Mouse (Mus musculus) hindbrain, embryonic 14.5 days (tissue): ENCODE measurements around the gene Tmem216. TPM values are rescaled to one million over a fixed set of nuclear protein-coding genes. Genes with fewer than 3 reads are reported as not detected.

Experiments used
- ATAC-seq: fragments of 200-750 bp; cut with Nextera tagmentation; 2 replicates; pipeline ENCODE4 v1.8.0; 2017; ENCODE audit warnings: moderate number of reproducible peaks, mild to moderate bottlenecking, moderate TSS enrichment, moderate library complexity; ENCODE audit not compliant: low FRiP score
- DNase-seq: peaks from one replicate; pipeline ENCODE4 v3.0.0-alpha.2; 2015; ENCODE audit warnings: low spot score
- H3K27ac ChIP-seq: fragments of 300-500 bp; sonication (generic); 2 replicates; pipeline ENCODE4 v1.5.1; 2014; ENCODE audit warnings: mild to moderate bottlenecking, moderate library complexity
- H3K27me3 ChIP-seq: fragments of 300-500 bp; sonication (generic); 2 replicates; pipeline ENCODE4 v1.6.1; 2014; ENCODE audit warnings: mild to moderate bottlenecking, low read length, mixed read lengths; ENCODE audit not compliant: control insufficient read depth, insufficient read depth
- H3K36me3 ChIP-seq: fragments of 300-500 bp; sonication (generic); replicated peaks from 2 replicates; pipeline ENCODE4 v1.6.1; 2014; ENCODE audit not compliant: control insufficient read depth, insufficient read depth
- H3K4me1 ChIP-seq: fragments of 300-500 bp; sonication (generic); replicated peaks from 2 replicates; pipeline ENCODE4 v1.6.1; 2014; ENCODE audit warnings: antibody characterized with exemption, low read length, mixed read lengths; ENCODE audit not compliant: control insufficient read depth, insufficient read depth
- H3K4me2 ChIP-seq: fragments of 300-500 bp; sonication (generic); replicated peaks from 2 replicates; pipeline ENCODE4 v1.6.1; 2014; ENCODE audit warnings: mild to moderate bottlenecking, moderate library complexity
- H3K4me3 ChIP-seq: fragments of 300-500 bp; sonication (generic); replicated peaks from 2 replicates; pipeline ENCODE4 v1.5.1; 2014; ENCODE audit warnings: mild to moderate bottlenecking, low read length
- H3K9ac ChIP-seq: fragments of 300-500 bp; sonication (generic); 2 replicates; pipeline ENCODE4 v1.6.1; 2014
- H3K9me3 ChIP-seq: fragments of 300-500 bp; sonication (generic); 2 replicates; pipeline ENCODE4 v1.6.1; 2016; ENCODE audit warnings: low read length; ENCODE audit not compliant: control insufficient read depth
- WGBS: fragments of 180-500 bp; shearing (Covaris S2); extraction: QIAGEN DNeasy Blood & Tissue Kit; methylation state at CpG from one replicate; pipeline ENCODE4 v1.1.7; 2014; 5-methylcytosine and 5-hydroxymethylcytosine counted together
- polyA plus RNA-seq: library from polyadenylated mRNA; unstranded; fragments of >200 nt; fragmentation: Nextera tagmentation; extraction: Ambion mirVana; gene quantifications from 2 replicates; pipeline ENCODE4 v1.2.1, GENCODE M21; 2014

The Tmem216 gene
- polyA plus RNA-seq, 1 experiment from 2014 or later = 59.6 TPM

DNA sequence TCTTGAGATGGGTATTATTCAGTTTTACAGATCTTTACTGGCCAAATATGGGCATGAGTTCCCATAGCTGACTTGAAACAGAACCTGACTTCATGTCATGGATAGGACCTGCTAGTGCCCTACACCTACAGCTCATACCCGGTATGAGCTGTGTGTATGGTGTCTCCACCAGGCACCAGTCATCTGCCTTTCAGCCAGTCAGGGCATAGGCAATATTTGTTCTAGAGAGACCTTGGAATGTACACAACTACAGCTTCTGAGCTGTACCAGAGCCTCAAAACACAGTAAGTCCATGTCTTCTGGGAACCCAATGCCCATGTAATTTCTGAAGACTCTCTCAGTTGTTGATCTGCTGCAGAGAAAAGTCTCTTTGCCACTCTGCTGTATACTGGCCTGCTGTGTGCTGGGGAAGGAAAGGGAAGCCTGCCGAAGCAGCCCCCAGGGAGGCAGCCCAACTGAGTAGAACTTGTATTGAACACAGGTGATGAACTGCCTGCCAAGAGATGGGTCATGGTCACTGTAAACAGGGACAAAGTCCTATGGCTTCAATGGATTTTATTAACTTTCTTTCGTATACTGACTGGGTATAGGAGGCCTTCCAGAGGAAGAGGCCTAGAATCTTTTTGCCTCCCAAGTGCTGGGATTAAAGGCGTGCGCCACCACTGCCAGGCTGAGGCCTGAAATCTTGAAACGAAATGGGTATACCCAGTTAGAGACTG is 35.8 kb upstream of the Tmem216 start:
- DNase-seq = no peak
- WGBS = 90% methylated on average over 6 of the region's 6 CpGs
- H3K9me3 ChIP-seq = no peaks in the 10 kb centered on the region
- H3K36me3 ChIP-seq = peaks cover 44% of the 10 kb centered on the region
- ATAC-seq = no peak
- no peaks in the 10 kb centered on the region for H3K4me1 ChIP-seq
- no peaks in the 10 kb centered on the region for H3K27me3 ChIP-seq
- no peak overlapping the region for H3K27ac ChIP-seq
- no peak overlapping the region for H3K4me2 ChIP-seq
- H3K4me3 ChIP-seq = no peak overlapping the region
- no peak overlapping the region for H3K9ac ChIP-seq

DNA sequence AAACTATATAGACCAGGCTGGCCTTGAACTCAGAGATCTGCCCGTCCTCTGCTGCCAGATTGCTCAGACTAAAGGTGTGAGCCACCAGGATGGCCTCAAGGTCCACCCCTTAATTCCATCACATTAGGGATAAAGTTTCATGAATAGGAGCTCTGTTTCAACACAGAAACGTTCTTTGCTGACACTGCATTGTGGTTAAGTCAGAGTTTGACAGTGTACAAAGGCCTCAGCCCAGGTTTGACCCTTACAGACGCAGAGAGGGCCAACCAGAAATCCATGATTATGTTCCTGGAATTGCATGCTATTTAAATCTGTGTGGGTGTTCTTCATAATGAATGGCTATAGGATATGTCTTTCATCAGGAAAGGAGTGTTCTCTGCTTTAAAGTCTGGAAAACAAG is 34.3 kb upstream of the Tmem216 start:
- no peak for DNase-seq
- Histone ChIP-seq H3K27ac (no peak overlapping the region), H3K36me3 (peaks cover 34% of the 10 kb centered on the region), H3K9ac (no peak overlapping the region), H3K4me3 (no peak overlapping the region), H3K4me1 (no peaks in the 10 kb centered on the region), H3K27me3 (no peaks in the 10 kb centered on the region), H3K4me2 (no peak overlapping the region), H3K9me3 (no peaks in the 10 kb centered on the region)
- no peak for ATAC-seq
- WGBS = 71% methylated on average over 3 of the region's 3 CpGs

DNA sequence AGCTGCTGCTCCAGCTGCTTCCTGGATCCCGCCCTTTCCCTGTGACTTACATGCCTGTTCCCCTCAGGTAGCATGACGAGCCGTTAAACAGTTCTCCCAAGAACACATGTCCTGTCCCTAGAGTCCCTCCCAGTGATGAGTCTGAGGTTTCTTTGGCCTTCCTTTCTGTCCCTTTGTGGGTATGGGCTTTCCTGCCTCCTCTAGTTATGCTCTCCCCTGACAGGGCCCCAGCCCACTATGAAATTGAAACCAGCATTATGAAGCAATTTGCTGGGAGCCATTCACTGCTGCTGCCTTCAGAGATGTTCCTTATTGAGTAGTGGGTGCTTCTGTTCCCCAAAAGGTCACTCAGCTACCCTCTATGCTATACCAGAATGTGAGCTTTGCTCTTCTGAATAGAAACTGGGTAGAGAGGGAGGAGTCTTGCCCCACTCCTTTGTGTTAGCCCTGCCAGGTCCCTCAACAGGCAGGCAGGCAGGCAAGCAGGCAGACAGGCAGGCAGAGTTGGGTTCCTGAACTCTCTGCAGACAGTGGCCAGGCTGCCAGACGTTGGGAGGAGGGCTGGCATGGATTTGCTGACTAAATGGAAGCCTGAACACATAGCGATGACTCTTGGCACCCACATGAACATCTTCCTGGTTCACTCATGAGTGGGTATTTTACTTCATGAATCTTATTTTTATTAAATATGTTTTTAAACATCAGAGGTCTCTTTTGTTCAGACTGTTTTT is 33.3 kb upstream of the Tmem216 start:
- Histone ChIP-seq H3K27me3 (no peaks in the 10 kb centered on the region), H3K4me1 (no peaks in the 10 kb centered on the region), H3K27ac (no peak overlapping the region), H3K4me2 (no peak overlapping the region), H3K4me3 (no peak overlapping the region), H3K36me3 (peaks cover 28% of the 10 kb centered on the region), H3K9me3 (no peaks in the 10 kb centered on the region), H3K9ac (no peak overlapping the region)
- no peak for DNase-seq
- ATAC-seq = no peak
- 55% methylated on average over 5 of the region's 5 CpGs for WGBS

DNA sequence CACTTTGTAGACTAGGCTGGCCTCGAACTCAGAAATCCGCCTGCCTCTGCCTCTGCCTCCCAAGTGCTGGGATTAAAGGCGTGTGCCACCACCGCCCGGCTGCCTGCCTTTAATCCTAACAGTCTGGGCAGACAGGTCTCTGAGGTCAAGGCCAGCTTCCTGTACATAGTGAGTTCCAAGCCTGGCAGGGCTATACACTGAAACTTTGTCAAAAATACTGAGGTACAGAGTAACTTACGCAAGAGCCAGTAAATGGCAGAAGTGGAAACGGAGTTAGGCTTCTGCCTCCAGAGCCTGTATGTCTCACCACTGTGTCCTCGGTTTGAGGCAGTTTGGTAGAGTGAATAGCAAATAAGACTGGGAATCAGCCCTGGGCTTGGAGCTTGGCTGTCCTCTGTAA is 31.2 kb upstream of the Tmem216 start:
- H3K4me3 ChIP-seq = no peak overlapping the region
- ATAC-seq (no peak), DNase-seq (no peak)
- H3K36me3 ChIP-seq = peaks cover 25% of the 10 kb centered on the region
- H3K27me3 ChIP-seq = no peaks in the 10 kb centered on the region
- no peaks in the 10 kb centered on the region for H3K4me1 ChIP-seq
- no peak overlapping the region for H3K27ac ChIP-seq
- H3K4me2 ChIP-seq = no peak overlapping the region
- no peaks in the 10 kb centered on the region for H3K9me3 ChIP-seq
- WGBS = 91% methylated on average over 8 of the region's 8 CpGs
- no peak overlapping the region for H3K9ac ChIP-seq

DNA sequence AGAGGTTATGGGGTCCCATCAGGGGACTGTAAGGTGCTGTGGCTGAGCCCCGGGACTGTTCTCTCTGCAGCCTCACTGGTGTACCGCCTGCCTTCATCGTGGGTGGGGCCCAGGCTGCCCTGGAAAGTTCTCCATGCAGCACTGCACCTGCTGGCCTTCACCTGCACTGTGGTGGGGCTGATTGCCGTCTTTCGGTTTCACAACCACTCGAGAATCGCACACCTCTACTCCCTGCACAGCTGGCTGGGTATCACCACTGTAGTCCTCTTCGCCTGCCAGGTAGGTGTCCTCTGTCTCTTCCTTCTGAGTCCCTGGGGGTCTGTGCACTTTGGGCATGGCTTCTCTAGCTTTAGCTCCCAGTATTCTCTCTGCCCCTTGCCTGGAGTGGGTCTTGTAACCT is 29.1 kb upstream of the Tmem216 start:
- 86% methylated on average over 8 of the region's 8 CpGs for WGBS
- DNase-seq (no peak), ATAC-seq (no peak)
- Histone ChIP-seq H3K4me3 (no peak overlapping the region), H3K27me3 (no peaks in the 10 kb centered on the region), H3K4me1 (no peaks in the 10 kb centered on the region), H3K9me3 (no peaks in the 10 kb centered on the region), H3K27ac (no peak overlapping the region), H3K9ac (no peak overlapping the region), H3K36me3 (peaks cover 15% of the 10 kb centered on the region), H3K4me2 (no peak overlapping the region)

DNA sequence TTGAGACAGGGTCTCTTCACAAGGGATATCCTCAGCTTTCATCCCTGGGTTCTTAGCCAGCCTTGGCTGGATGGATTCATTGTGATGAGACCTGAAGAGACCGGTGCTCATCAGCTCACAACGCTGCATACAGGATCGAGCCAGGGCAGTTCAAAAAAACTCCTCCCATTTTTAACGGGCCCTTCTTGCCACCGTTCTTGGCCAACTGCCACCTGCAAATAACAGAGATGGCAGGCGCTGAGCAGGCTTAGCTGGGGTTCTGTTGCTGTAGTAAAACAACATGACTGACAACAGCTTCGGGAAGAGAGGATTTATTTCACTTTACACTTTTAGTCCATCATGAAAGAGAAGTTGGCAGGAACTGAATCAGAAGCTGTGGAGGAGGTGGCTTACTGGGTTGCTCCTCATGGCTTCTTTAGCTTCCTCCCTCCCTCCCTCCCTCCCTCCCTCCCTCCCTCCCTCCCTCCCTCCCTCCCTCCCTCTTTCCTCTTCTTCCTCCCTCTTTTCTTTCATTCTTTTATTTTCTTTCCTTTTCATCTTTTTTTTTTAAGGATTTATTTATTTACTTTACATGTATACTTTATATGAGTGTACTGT is 27.6 kb upstream of the Tmem216 start:
- Histone ChIP-seq H3K4me1 (no peaks in the 10 kb centered on the region; the same call in 1 of the 2 replicates), H3K36me3 (peaks cover 15% of the 10 kb centered on the region), H3K4me3 (no peak overlapping the region), H3K27ac (no peak overlapping the region), H3K9ac (no peak overlapping the region), H3K4me2 (no peak overlapping the region), H3K9me3 (no peaks in the 10 kb centered on the region), H3K27me3 (no peaks in the 10 kb centered on the region)
- WGBS = 73% methylated on average over 7 of the region's 7 CpGs
- ATAC-seq (no peak), DNase-seq (no peak)

DNA sequence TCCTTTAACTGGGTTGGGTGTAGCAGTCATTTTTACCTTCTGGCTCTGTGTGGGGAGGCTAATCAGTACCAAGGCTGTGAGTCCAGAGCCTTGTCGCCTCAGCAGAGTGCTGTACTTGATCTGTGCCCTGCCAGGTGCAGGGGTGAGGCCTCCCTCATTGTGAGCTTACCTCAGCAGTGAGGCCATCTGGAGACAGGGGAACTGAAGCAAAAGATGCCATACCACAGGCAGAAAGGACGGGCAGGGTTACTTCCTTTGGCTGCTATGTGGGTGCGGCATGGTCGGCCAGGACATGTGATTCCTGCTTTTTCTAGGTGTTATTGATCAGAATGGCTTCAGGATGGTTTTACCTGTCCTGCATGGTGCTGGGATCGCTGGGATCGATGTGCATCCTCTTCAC is 25.9 kb upstream of the Tmem216 start:
- no peak for DNase-seq
- Histone ChIP-seq H3K27me3 (no peaks in the 10 kb centered on the region), H3K4me3 (no peak overlapping the region), H3K36me3 (peaks cover 15% of the 10 kb centered on the region), H3K4me1 (peaks cover 10% of the 10 kb centered on the region), H3K4me2 (no peak overlapping the region), H3K27ac (no peak overlapping the region), H3K9me3 (no peaks in the 10 kb centered on the region), H3K9ac (no peak overlapping the region)
- 89% methylated on average over 6 of the region's 6 CpGs for WGBS
- no peak for ATAC-seq

DNA sequence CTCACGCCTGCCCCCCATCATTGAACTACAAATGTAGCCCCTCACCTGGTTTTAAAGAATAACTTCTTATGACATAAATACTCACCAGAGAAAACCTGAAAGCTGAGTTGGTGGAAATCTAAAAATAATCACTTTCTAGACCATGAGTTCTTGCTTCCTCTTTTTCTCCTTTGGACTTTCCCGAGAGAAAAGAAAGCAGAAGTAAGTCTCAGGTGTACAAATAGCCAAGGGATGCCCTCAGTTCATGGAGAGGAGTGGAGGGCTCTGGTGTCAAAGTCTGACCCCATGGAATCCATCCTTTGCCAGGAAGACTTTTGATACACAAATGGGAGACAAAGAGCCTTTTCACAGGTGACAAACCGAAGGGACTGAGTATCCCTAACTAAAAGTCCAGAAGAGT is 24.7 kb upstream of the Tmem216 start:
- Histone ChIP-seq H3K9ac (no peak overlapping the region), H3K4me2 (no peak overlapping the region), H3K27ac (no peak overlapping the region), H3K36me3 (peaks cover 15% of the 10 kb centered on the region; the same call in 1 of the 2 replicates), H3K27me3 (no peaks in the 10 kb centered on the region), H3K4me3 (no peak overlapping the region), H3K4me1 (peaks cover 17% of the 10 kb centered on the region), H3K9me3 (no peaks in the 10 kb centered on the region)
- WGBS = 91% methylated on average over 3 of the region's 3 CpGs
- ATAC-seq = no peak
- DNase-seq = no peak

DNA sequence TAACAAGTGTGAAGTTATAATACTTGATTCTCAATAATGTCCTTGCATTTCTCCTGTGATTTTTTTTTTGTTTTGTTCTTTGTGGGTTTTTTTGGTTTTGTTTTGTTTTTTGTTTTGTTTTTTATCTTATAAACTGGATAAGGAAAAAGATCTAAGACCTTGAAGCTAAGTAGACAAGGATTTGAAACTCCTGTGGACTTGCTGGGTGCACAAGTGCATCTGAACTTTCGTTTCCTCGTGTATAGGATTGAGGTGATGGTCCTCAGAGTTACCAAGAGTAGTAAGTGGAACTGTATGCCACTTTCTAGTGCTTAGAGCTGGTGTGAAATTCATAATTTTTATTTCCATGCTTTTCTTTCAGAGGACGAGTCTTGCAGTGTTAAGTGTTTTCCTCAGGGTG is 24.1 kb upstream of the Tmem216 start:
- H3K27me3 ChIP-seq = no peaks in the 10 kb centered on the region
- DNase-seq = no peak
- WGBS = 87% methylated on average over 3 of the region's 3 CpGs
- H3K9me3 ChIP-seq = no peaks in the 10 kb centered on the region
- H3K27ac ChIP-seq = no peak overlapping the region
- ATAC-seq = no peak
- no peak overlapping the region for H3K4me3 ChIP-seq
- H3K36me3 ChIP-seq = peaks cover 14% of the 10 kb centered on the region
- no peak overlapping the region for H3K4me2 ChIP-seq
- peaks cover 17% of the 10 kb centered on the region for H3K4me1 ChIP-seq
- no peak overlapping the region for H3K9ac ChIP-seq
